Mouse (Mus musculus): ENCODE measurements around the gene Ankrd9. TPM values are rescaled to one million over a fixed set of nuclear protein-coding genes. Genes with fewer than 3 reads are reported as not detected.

The Ankrd9 gene
- polyA plus RNA-seq, 1 experiment from 2014 or later, result 13.6 TPM

DNA sequence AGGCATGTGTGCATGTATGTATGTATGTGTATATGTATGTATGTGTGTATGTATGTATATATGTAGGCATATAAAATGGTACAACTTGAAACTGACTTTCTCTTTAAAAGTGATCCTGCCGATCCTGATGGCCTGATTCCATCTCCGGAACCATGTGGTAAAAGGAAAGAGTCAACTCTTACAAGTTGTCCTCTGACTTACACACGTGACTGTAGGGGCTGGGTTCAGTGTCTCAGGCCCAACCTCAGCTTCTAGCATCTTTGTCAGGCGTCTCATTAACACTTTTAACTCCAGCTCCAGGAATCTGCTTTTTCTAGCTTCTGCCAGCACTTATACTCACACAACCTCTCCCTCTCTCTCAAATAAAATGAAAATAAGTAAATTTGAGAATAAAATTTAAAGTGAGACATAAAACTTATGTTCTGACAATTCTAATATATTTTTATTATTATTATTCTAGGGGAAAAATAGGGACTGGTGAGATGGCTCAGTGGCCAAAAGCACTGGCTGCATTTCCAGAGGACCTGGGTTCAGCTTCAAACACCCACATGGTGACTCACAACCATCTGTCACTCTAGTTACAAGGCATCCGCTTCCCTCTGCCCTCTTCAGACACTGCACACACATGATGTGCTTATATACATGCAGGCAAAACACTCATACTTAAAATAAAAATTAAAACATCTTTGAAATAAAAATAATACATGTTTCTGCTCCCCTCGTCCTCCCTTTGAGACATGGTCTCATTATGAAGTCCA, 26.0 kb downstream of the Ankrd9 start:
- H3K27ac ChIP-seq, result no peak overlapping the region
- H3K36me3 ChIP-seq, result peaks cover 9% of the 10 kb centered on the region; the same call in 1 of the 2 replicates
- 69% methylated on average over 6 of the region's 6 CpGs for WGBS
- H3K4me3 ChIP-seq, result no peak overlapping the region
- H3K4me1 ChIP-seq, result no peaks in the 10 kb centered on the region
- H3K4me2 ChIP-seq, result no peak overlapping the region
- H3K27me3 ChIP-seq, result no peaks in the 10 kb centered on the region
- H3K9ac ChIP-seq, result no peak overlapping the region
- H3K9me3 ChIP-seq, result no peaks in the 10 kb centered on the region
- no peak for ATAC-seq (ENCODE audit: borderline replicate concordance, extremely low read depth, low FRiP score, low TSS enrichment)

DNA sequence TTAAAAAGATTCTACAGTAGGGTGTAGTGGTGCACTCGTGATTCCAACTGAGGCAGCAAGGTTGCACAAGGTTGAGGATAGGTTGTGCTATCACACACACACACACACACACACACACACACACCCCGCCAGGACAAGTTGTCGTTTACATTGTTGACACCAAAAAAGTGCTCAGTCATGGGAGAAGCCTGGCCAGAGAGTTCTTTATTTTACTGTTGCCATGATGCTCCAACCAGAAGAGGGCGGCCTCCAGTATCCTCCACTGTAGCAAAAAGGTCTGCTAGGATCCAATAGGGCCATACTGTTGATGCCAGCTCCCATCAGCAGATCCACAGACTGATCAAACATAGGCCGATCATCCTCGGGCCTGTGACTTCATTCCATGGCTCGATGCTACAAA, 27.6 kb downstream of the Ankrd9 start:
- H3K36me3 ChIP-seq, result peaks cover 3% of the 10 kb centered on the region; the same call in 1 of the 2 replicates
- no peaks in the 10 kb centered on the region for H3K9me3 ChIP-seq
- no peak for ATAC-seq (ENCODE audit: borderline replicate concordance, extremely low read depth, low FRiP score, low TSS enrichment)
- WGBS, result 72% methylated on average over 7 of the region's 7 CpGs
- no peak overlapping the region for H3K4me3 ChIP-seq
- H3K9ac ChIP-seq, result no peak overlapping the region
- no peaks in the 10 kb centered on the region for H3K4me1 ChIP-seq
- H3K27ac ChIP-seq, result no peak overlapping the region
- H3K27me3 ChIP-seq, result no peaks in the 10 kb centered on the region
- no peak overlapping the region for H3K4me2 ChIP-seq

- H3K4me3 ChIP-seq, result no peak overlapping the region
- no peak overlapping the region for H3K4me2 ChIP-seq
- no peak overlapping the region for H3K27ac ChIP-seq
- H3K27me3 ChIP-seq, result no peaks in the 10 kb centered on the region
- 83% methylated on average over 4 of the region's 4 CpGs for WGBS
- H3K36me3 ChIP-seq, result no peaks in the 10 kb centered on the region; the same call in 1 of the 2 replicates
- H3K9me3 ChIP-seq, result no peaks in the 10 kb centered on the region
- H3K9ac ChIP-seq, result no peak overlapping the region
- no peak for ATAC-seq (ENCODE audit: borderline replicate concordance, extremely low read depth, low FRiP score, low TSS enrichment)
- no peaks in the 10 kb centered on the region for H3K4me1 ChIP-seq
These were observed 28.7 kb downstream of the Ankrd9 start for GRCm38 (mm10) chr12:110950151-110950550.

- no peak for ATAC-seq (ENCODE audit: borderline replicate concordance, extremely low read depth, low FRiP score, low TSS enrichment)
- Histone ChIP-seq H3K36me3 (no peaks in the 10 kb centered on the region; the same call in 1 of the 2 replicates), H3K4me3 (no peak overlapping the region), H3K4me1 (no peaks in the 10 kb centered on the region), H3K4me2 (no peak overlapping the region), H3K27ac (no peak overlapping the region), H3K9me3 (no peaks in the 10 kb centered on the region), H3K27me3 (no peaks in the 10 kb centered on the region), H3K9ac (no peak overlapping the region)
- WGBS, result 89% methylated on average over 1 of the region's 1 CpGs
These were observed 29.4 kb downstream of the Ankrd9 start for GRCm38 (mm10) chr12:110949410-110949809.

DNA sequence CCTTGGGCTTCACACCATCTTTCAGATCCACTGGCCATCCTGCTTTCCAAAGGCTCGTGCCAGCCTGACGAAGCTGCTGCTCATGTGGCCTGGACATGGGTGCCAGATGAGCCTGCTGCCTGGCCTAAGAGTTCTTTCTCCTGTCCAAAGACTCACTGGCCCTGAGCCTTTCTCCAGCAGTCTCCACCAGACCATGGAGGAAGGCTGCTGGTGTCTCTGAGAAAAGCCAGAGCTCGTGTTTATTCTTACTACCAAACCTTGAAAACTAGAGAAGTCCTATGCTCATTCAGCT, 30.0 kb downstream of the Ankrd9 start:
- no peak for ATAC-seq (ENCODE audit: borderline replicate concordance, extremely low read depth, low FRiP score, low TSS enrichment)
- Histone ChIP-seq H3K4me1 (no peaks in the 10 kb centered on the region), H3K36me3 (no peaks in the 10 kb centered on the region; the same call in 1 of the 2 replicates), H3K9me3 (no peaks in the 10 kb centered on the region), H3K4me2 (no peak overlapping the region), H3K27me3 (no peaks in the 10 kb centered on the region), H3K27ac (no peak overlapping the region), H3K4me3 (no peak overlapping the region), H3K9ac (no peak overlapping the region)
- 78% methylated on average over 3 of the region's 3 CpGs for WGBS

DNA sequence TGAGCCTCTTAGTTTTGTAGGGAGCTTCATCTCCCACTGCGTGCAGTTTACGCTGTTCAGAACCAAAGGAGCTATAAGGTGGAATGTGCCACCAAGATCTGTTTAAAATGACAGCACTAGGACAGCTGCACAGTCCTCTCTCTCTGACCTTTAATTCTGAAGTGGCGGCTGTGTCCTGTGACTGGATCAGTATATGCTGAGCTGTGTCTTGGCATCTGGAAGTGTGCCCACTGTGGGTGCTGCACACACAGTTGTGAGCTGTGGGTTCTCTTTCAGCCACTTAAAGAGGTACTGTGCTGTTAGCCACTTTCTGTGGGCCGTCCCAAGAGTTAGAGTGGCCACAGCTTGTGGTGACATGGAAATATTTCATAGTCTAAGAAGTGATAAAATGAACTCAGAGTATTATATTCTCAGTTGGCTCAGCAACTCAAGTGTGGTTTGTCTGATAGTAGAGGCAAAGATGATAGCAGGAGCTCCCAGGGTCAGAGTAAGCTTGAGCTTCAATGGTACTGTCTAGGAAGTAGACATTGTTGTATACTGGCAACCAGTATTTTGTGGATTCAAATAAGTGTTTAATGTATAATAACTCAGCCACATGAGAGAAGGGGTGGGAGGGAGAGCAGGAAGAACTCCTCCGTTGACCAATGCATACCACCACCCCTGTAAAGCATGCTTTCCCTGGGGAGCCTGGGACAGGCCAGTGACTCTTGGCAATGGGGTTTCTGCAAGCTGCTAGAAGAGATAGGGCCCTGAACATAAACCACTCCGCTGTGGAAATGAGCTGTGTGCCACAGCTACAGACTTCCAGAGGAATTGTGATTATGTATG, 30.5 kb downstream of the Ankrd9 start:
- Histone ChIP-seq H3K4me2 (no peak overlapping the region), H3K27me3 (no peaks in the 10 kb centered on the region), H3K36me3 (no peaks in the 10 kb centered on the region; the same call in 1 of the 2 replicates), H3K4me3 (no peak overlapping the region), H3K4me1 (no peaks in the 10 kb centered on the region), H3K9me3 (no peaks in the 10 kb centered on the region), H3K9ac (no peak overlapping the region), H3K27ac (no peak overlapping the region)
- WGBS, result 88% methylated on average over 6 of the region's 6 CpGs
- no peak for ATAC-seq (ENCODE audit: borderline replicate concordance, extremely low read depth, low FRiP score, low TSS enrichment)

- H3K9me3 ChIP-seq, result no peaks in the 10 kb centered on the region
- no peak for ATAC-seq (ENCODE audit: borderline replicate concordance, extremely low read depth, low FRiP score, low TSS enrichment)
- H3K36me3 ChIP-seq, result peaks cover 5% of the 10 kb centered on the region; the same call in 1 of the 2 replicates
- no peak overlapping the region for H3K9ac ChIP-seq
- H3K27ac ChIP-seq, result no peak overlapping the region
- no peaks in the 10 kb centered on the region for H3K4me1 ChIP-seq
- H3K4me3 ChIP-seq, result no peak overlapping the region
- H3K27me3 ChIP-seq, result no peaks in the 10 kb centered on the region
- 79% methylated on average over 7 of the region's 7 CpGs for WGBS
- no peak overlapping the region for H3K4me2 ChIP-seq
These were observed 32.6 kb downstream of the Ankrd9 start for GRCm38 (mm10) chr12:110946216-110946615.

GRCm38 (mm10) chr12:110940869-110941268, 38.0 kb downstream of the Ankrd9 start:
- no peak overlapping the region for H3K9ac ChIP-seq
- H3K4me3 ChIP-seq, result no peak overlapping the region
- no peak overlapping the region for H3K4me2 ChIP-seq
- WGBS, result 94% methylated on average over 3 of the region's 3 CpGs
- H3K9me3 ChIP-seq, result no peaks in the 10 kb centered on the region
- no peaks in the 10 kb centered on the region for H3K4me1 ChIP-seq
- no peaks in the 10 kb centered on the region for H3K27me3 ChIP-seq
- no peak for ATAC-seq (ENCODE audit: borderline replicate concordance, extremely low read depth, low FRiP score, low TSS enrichment)
- H3K36me3 ChIP-seq, result peaks cover 17% of the 10 kb centered on the region
- no peak overlapping the region for H3K27ac ChIP-seq

- no peaks in the 10 kb centered on the region for H3K4me1 ChIP-seq
- H3K27ac ChIP-seq, result no peak overlapping the region
- no peaks in the 10 kb centered on the region for H3K9me3 ChIP-seq
- 91% methylated on average over 5 of the region's 5 CpGs for WGBS
- peaks cover 17% of the 10 kb centered on the region for H3K36me3 ChIP-seq
- H3K4me3 ChIP-seq, result no peak overlapping the region
- no peak overlapping the region for H3K9ac ChIP-seq
- no peak overlapping the region for H3K4me2 ChIP-seq
- no peak for ATAC-seq (ENCODE audit: borderline replicate concordance, extremely low read depth, low FRiP score, low TSS enrichment)
- H3K27me3 ChIP-seq, result no peaks in the 10 kb centered on the region
These were observed 39.5 kb downstream of the Ankrd9 start for GRCm38 (mm10) chr12:110939385-110939784.

DNA sequence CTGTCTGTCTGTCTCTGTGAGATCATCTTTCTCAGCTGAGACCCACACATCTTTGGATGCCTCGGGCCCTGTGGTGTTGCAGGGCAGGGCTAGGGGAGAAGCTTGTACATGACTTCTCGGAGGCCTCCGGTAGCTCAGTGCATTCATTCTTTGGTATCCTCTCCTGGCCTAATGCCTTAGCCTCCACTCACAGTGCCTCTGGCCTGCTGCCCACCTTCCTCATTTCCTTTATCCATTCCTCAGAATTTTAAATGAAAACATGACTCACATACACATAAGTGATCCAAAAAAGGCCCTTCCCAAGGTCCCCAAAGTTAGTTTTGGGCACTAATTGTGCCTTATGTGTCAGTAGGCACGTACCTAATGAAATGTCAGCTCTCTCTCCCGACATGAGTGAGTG, 41.3 kb downstream of the Ankrd9 start:
- no peak for ATAC-seq (ENCODE audit: borderline replicate concordance, extremely low read depth, low FRiP score, low TSS enrichment)

GRCm38 (mm10) chr12:110935983-110936620, 42.7 kb downstream of the Ankrd9 start:
- Histone ChIP-seq H3K9me3 (no peaks in the 10 kb centered on the region), H3K4me3 (no peak overlapping the region), H3K36me3 (peaks cover 19% of the 10 kb centered on the region), H3K4me1 (no peaks in the 10 kb centered on the region), H3K27me3 (no peaks in the 10 kb centered on the region), H3K27ac (no peak overlapping the region), H3K9ac (no peak overlapping the region), H3K4me2 (no peak overlapping the region)
- WGBS, result 59% methylated on average over 9 of the region's 9 CpGs
- peak; percentile 70; the same call in 1 of the 2 replicates for ATAC-seq (ENCODE audit: borderline replicate concordance, extremely low read depth, low FRiP score, low TSS enrichment)

More for the DNA sequence above, 41.3 kb downstream of the Ankrd9 start:
- peaks cover 17% of the 10 kb centered on the region for H3K36me3 ChIP-seq
- H3K4me2 ChIP-seq, result no peak overlapping the region
- H3K27ac ChIP-seq, result no peak overlapping the region
- H3K27me3 ChIP-seq, result no peaks in the 10 kb centered on the region
- H3K9me3 ChIP-seq, result no peaks in the 10 kb centered on the region
- H3K4me1 ChIP-seq, result no peaks in the 10 kb centered on the region
- no peak overlapping the region for H3K4me3 ChIP-seq
- 83% methylated on average over 5 of the region's 5 CpGs for WGBS
- H3K9ac ChIP-seq, result no peak overlapping the region

- WGBS, result 64% methylated on average over 5 of the region's 5 CpGs
- Histone ChIP-seq H3K4me1 (no peaks in the 10 kb centered on the region), H3K27ac (no peak overlapping the region), H3K9ac (no peak overlapping the region), H3K4me3 (no peak overlapping the region), H3K4me2 (no peak overlapping the region), H3K9me3 (no peaks in the 10 kb centered on the region), H3K27me3 (no peaks in the 10 kb centered on the region), H3K36me3 (0 out of 2 replicates have a peak, but pooled peaks cover 12% of the 10 kb centered on the region)
- no peak for ATAC-seq (ENCODE audit: borderline replicate concordance, extremely low read depth, low FRiP score, low TSS enrichment)
These were observed 46.0 kb downstream of the Ankrd9 start for GRCm38 (mm10) chr12:110932820-110933219.

Measured in lung, embryonic 15.5 days (tissue).